Mouse (Mus musculus): ENCODE data around the gene Trio. TPM values are rescaled to one million over a fixed set of nuclear protein-coding genes. Genes with fewer than 3 reads are reported as not detected.

The Trio gene
- polyA plus RNA-seq, 1 experiment from 2014 or later = 45.3 TPM

Other genes with a start within 250 kb of the Trio start
- gene Dnah5, start 177.9 kb upstream of the Trio start, polyA plus RNA-seq (2015; fragmentation: Nextera tagmentation; extraction: Ambion mirVana) = 0.60 and 1.0 TPM in 2 replicates

All from embryonic facial prominence, embryonic 15.5 days (tissue).